Mouse (Mus musculus) heart, postnatal 10 days (tissue): ENCODE measurements around the gene Ppp1r37. TPM values are rescaled to one million over a fixed set of nuclear protein-coding genes. Genes with fewer than 3 reads are reported as not detected.
A peak's percentile ranks its signal among the peaks of the same experiment; 100 is the strongest.

Source experiments
- DNase-seq, 2 experiments: peaks; one replicate each; pipeline ENCODE4 v3.0.0; 2021
- intact Hi-C: fragments of 180-260 bp; cut with DNase I; formaldehyde crosslinking; loops from one replicate; pipeline ENCODE4 v1.15.1; 2025
- total RNA-seq, 2 experiments: library from RNA; stranded (reverse); gene quantifications; 2 replicates each; pipeline ENCODE4 v1.2.3; 2021

Gene Ppp1r37
- total RNA-seq, 2 experiments from 2014 or later: 43.1 to 46.2 TPM

DNA sequence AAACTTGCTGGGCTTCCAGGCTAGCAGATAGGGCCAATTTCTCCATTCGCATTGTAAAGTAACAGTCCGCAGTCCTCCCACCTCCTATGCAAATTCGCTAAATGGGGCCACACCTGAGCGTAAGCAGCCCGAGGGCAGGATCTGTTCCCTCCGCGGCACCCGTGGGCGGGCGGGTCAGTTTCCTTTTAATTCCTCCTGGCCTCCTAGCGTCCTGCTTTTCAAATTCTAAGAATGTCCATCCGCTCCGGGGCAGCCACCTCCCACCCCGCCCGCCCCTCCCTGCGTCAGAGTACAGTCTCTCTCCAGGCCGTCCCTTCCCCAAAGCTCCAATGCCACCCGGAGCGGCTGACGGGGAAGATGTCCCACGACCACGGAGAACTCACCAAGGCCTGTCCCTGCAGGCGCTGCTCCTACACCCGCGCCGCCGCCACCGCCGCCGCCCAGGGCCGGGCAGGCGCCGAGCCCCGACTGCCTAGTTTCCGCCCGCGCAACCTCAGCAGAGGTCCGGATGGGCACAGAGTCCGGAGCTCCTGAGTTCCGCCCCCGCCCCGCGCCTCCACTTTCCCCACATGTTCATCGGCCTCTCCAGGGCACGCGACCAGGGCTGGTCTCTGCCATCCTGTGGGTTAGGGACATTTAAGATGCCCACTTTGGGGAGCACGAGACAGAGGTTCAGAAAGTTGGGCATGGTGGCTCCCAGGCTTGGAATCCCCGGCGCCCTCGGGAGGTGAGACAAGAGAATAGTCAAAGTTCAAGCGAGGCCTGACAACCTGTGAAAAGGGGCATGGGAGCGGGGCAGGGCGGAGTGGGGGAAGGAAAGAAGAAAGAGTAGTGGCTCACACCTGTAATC, 10.3 kb upstream of the Ppp1r37 start:
- peak; percentile 88 to 90 for DNase-seq
- intact Hi-C loops: loop anchor here (2.0 kb wide), 1 partner anchor 70 kb away; no protein-coding TSS in a partner anchor

GRCm38 (mm10) chr7:19569647-19570046, 6.8 kb upstream of the Ppp1r37 start:
- no peak for DNase-seq
- intact Hi-C loops: no loop called here

GRCm38 (mm10) chr7:19567426-19567825, 4.5 kb upstream of the Ppp1r37 start:
- no peak for DNase-seq
- intact Hi-C loops: no loop called here

DNA sequence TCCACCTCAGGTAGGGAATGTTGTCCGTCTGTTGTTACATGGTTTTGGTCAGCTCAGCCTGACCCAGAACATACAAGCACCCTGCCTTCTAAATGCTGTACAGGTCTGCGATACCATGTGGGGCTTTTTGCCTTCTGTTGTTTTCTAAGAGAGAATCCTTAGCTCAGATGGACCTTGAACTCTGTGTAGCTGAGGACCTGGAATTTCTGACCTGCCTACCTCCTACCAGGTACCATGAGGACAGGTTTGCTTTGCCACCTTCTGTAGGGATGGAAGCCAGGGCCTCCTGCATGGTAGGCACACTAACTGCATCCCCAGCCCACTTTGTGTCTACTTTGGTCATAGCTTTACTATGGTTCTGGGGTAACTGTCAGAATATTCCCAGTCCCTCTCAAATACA, 2.9 kb upstream of the Ppp1r37 start:
- DNase-seq: no peak
- intact Hi-C loops: no loop called here

DNA sequence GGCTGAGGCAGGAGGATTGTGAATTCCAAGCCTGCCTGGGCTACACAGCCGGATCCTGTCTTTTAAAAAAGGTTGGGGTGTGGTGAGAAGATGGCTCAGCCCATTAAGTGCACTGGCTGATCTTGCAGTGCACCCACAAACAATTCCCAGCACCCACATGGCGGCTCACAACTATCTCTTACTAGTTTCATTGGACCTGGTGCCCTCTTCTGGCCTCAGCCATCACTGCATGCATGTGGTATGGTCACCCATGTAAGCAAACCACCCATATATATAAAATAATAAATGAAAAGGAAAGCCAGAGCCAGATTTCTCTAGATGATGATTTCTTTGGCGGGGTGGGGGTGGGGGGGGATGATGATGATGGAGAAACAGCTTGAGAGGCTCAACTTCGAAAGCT, 1.6 kb upstream of the Ppp1r37 start:
- DNase-seq: no peak
- intact Hi-C loops: no loop called here

DNA sequence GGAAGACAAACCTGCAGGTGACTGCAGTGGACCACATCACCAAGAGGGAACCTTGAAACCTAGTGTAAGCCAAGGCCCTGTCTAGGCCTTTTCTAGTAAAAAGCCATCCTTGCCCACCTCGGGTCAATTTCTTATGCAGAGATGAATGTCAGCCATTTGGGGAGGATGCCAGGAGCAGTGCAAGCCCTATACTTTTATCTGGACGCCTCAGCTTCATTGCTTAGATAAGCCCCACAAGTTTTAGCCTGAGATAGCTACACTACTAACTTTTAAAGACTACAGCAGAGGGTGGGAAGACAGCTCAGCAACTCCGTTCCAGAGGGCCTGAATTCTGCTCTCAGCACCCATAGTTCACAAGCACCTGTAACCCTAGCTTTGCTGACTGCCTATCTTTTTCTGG, 1.0 kb upstream of the Ppp1r37 start:
- intact Hi-C loops: no loop called here
- DNase-seq: no peak

GRCm38 (mm10) chr7:19561765-19562642, 872 bp downstream of the Ppp1r37 start:
- intact Hi-C loops: no loop called here
- peak; percentile 92 to 94 for DNase-seq

DNA sequence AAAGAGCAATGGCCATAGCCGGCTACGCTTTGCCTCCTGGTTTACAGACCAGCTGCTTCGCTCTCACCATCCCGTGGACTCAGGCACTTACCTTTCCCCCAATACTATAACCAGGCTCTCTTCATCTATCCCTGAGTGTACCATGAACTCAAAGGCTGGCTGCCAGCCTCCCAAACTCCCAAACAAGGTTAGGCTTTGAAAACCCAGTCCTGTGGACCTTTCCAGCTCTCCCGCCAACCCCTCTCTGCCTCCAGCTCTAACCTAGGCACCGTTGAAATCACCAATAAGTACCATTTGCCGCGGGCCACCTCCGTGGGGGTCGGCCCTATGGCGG, 1.5 kb downstream of the Ppp1r37 start:
- DNase-seq: peak in 1 of 2 experiments; percentile 22
- intact Hi-C loops: no loop called here

DNA sequence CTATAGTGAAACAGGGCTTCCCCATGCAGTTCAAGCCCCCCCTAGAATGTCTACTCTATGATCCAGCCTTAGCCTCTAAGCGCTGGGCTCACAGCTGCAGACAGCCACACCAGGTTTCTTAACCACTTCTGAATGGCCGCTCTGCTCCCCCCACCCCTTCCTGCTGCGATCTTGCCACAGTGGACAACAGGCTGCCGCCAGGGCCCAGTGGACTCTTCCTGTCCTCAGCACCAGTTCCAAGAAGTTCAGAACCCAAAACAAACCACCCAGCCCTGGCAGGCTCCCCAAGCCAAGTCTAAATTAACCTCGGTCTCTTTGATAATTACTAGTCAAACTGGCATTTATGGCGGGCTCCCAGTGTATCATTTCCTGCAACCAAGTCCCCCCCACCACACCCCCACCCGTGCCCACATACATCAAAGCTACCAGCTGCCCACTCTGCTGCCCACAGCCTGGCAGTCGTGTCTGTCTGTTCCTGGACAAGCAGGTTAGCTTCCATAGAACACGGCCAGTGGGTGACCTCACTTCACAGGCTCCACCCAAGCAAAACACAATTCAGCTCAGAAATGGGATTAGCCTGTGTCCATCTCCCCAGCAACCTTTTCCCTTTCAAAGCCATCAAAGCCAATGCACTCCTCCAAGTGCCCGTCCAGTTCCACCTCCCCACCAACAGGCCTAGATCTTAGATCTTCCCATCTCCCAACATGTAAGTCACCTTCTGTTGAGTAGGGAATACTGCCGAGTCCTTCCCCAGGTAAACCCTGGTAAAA, 2.2 kb downstream of the Ppp1r37 start:
- DNase-seq: peak; percentile 17 to 31
- intact Hi-C loops: no loop called here

DNA sequence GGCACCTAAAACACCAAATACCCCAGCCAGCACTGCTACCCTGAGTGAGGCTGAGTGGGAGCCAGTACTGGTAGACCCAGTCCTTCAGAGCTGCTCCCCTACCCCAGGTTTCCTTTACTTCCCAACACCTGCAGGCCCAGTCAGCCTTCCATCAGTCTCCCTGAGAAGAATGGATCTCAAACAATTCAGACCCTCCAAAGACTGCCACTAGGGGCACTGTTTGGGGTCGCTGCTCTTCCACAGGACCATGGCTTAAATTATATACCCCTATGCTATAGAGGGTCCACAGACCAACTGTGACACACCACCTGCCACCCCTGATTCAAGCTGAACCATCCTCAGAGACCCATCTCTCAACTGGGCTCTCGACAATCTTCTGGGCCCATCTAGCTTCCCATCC, 3.9 kb downstream of the Ppp1r37 start:
- DNase-seq: no peak
- intact Hi-C loops: no loop called here

GRCm38 (mm10) chr7:19557982-19558900, 4.6 kb downstream of the Ppp1r37 start:
- intact Hi-C loops: no loop called here
- peak; percentile 48 to 53 for DNase-seq

- intact Hi-C loops: no loop called here
- peak; percentile 22 to 26 for DNase-seq
Measured at GRCm38 (mm10) chr7:19557086-19557485, 5.8 kb downstream of the Ppp1r37 start.

GRCm38 (mm10) chr7:19554168-19554567, 8.7 kb downstream of the Ppp1r37 start:
- DNase-seq: no peak
- intact Hi-C loops: no loop called here

- no peak for DNase-seq
- intact Hi-C loops: no loop called here
Measured at GRCm38 (mm10) chr7:19552443-19552842, 10.4 kb downstream of the Ppp1r37 start.

DNA sequence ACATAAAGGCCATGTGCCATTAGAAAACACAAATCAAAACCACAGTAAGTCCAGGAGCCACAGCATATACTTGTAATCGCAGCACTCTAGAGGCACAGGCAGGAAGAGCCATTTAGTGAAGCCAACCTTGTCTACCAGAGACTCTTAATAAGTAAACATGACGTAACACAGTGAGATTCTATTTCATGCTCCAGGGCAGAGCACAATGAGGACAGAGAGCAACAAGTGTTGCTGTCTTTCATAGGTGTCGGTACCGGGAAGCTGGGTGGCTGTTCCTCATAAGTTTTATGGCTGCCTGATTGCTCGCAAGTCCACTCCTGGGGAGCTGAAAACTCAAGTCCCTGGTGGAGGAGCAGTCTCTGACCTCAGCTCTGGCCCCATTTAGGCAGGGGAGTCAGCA, 11.2 kb downstream of the Ppp1r37 start:
- intact Hi-C loops: no loop called here
- no peak for DNase-seq

- no peak for DNase-seq
- intact Hi-C loops: no loop called here
Measured at GRCm38 (mm10) chr7:19549394-19549793, 13.5 kb downstream of the Ppp1r37 start.

- intact Hi-C loops: no loop called here
- DNase-seq: no peak
Measured at GRCm38 (mm10) chr7:19547344-19547969, 15.4 kb downstream of the Ppp1r37 start.

GRCm38 (mm10) chr7:19546007-19546406, 16.9 kb downstream of the Ppp1r37 start:
- intact Hi-C loops: no loop called here
- DNase-seq: peak in 1 of 2 experiments; percentile 23

DNA sequence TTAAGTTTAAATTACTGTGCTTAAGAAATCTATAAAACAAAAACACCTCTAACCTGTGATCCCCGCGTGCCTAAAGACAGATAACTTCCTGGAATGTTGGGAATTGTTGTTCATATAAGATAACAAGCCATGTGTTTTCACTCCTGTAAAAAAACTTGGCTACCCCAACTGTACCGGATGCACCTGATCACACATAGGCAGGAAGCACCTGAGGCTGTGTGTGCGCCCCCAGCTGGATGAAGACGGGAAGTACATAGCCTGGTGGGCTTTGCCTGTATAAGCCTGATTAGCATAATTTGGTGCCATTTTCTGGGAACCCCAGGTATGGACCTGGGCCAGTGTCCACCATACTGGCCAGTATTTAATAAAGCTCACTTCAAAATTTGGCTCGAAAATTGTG, 19.3 kb downstream of the Ppp1r37 start:
- DNase-seq: peak; percentile 32 to 50
- intact Hi-C loops: no loop called here
